Mouse (Mus musculus): Measurements from ENCODE around the gene Tex38.

DNA sequence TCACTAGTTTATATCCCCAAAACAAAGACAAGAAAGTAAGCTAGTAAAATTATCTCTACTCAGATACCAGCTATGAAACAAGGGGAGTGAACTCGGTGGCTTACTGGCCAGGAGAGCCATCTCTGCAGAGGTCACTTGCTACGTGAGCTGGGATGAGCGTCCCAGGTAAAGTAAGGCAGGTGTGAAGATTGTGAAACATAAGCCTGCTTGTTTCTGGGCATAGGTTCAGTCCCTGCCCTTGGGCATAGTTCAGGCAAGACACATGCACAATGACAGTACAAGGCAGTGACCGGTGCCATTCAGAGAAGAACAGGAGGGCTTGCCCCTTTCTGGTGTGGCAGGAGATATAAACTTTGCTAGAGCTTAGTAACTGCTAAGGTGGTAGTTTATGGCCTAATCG is 34.8 kb upstream of the Tex38 start:
- no peak for TF ChIP-seq POLR2A (IDR thresholded peaks at IDR 0.05; ENCODE audit: low read depth, low read length)
- TF ChIP-seq CTCF (IDR thresholded peaks at IDR 0.05; ENCODE audit: extremely low read depth, insufficient read length, insufficient replicate concordance, low read depth, low read length) = no peak
